Mouse (Mus musculus): ENCODE data around the gene Hmg20a.
"Not testable (repeated sequence)": the region's sequence is repeated elsewhere in the genome, so short reads cannot be mapped to it uniquely, and the experiment has no call there.

Gene Hmg20a

DNA sequence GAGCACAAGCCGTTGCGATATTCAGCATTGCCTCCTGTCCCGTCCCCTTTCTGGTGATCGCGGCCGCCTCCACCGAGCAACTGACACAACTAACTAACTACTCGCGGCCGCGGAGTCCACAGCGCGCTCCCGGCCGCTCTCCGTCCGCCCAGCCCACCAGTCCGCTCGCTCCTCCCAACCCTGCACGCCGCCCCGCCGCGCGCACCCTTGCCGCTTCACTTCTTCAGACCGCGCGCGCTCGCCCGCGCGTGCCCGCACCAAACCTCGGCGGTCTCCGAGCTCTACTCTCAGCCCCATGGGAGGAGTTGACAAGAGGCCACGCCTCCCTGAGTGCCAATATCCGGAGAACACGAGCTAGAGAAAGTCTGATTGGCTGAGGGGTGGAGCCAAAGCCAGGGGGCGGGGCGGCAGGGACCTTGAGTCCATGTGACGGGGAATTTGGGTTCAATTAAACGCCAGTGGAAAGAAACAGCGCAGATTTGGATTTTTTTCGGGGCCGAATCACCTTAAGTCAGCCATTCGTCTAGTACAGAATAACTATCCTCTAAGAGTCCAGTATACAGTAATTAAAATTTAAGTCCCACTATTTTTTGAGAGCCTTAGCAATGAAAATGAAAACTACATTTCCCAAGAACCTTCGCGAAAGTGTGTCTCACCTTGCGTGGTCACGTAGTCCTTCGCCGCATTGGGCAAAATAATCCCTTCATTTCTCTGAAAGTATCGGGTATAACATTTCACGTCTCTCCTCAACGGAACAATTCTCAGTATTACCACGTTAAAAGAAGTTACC, at the start of gene Hmg20a, which contains the start of gene Peak1:
Hmg20a (plus strand) TSS at position 662 of the 790 bp plus-strand sequence.
Peak1 (minus strand) TSS at position 120 of the 790 bp plus-strand sequence.
- DNase-seq = peak; percentile 100

DNA sequence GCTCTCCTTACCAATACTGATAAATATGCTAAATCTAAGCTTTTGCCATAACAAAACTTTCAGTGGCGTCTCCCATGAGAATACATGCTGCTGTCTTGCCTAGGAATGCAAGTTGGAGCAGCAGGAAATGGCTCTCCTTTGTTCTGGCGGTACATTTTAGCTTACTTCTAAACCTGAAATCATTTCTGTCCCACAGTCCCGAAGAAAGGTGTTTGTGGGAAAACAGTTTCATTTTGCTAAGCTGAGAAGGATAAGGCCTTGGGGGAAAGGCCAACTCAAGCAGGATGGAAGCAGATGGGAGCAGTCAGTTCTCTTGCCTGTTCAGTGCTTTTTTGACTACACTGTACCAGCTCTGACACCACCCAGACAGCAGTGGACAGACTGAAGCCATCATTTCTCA, 49.6 kb upstream of the Hmg20a start:
- no peak for DNase-seq

DNA sequence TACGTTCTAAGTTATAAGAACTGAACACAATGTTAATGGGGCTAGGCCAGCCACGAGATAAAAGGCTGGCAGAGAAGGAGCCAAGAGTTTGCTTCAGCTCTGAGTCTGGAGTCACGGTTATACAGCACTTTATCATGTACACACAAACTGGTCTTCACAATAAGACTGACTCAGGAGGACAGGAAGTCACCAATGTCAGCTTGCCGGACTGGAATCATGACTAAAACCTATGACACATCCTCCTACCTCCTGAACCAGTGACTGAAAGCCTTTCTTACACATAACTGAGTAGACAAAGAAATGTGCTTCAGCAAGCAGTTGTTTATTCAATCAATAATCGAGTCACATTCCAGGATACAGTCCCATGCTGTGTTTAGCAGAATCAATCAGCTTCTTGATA, 47.7 kb upstream of the Hmg20a start:
- no peak for DNase-seq

DNA sequence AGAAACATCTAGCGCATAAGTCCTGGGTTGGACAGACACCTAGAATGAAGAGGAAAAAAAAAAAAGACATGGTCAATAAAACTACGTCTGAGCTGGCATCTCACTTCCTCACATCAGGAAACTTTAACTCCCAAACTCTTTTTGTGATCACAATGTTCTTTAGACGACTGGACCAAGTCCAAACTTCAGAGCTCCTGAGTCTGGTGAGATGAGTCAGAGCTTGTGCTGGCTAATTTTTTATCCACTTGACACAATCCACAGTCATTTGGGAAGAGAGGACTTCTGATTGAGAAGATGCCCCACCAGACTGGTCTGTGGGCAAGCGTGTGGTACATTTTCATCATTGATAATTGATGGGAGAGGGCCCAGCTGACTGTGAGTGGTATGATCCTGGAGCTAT, 44.0 kb upstream of the Hmg20a start:
- no peak for DNase-seq

DNA sequence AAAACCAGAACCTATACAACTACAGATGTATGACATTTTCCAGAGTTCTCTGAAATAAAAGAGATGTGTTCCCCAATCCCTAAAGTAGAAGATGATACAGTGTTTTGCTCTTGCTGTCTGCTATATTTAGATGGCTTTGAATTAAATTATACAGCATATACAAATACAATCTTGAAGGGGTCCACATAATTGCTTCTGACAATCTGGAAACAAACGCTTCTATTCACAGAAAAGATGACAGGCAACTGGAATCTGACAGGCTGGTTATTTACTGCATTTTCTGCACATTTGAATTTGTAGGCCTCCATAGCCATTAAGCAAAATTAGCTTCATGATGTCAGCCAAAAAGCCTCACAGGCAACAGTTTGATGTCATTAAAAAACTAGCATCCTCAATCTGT, 35.6 kb upstream of the Hmg20a start:
- no peak for DNase-seq

DNA sequence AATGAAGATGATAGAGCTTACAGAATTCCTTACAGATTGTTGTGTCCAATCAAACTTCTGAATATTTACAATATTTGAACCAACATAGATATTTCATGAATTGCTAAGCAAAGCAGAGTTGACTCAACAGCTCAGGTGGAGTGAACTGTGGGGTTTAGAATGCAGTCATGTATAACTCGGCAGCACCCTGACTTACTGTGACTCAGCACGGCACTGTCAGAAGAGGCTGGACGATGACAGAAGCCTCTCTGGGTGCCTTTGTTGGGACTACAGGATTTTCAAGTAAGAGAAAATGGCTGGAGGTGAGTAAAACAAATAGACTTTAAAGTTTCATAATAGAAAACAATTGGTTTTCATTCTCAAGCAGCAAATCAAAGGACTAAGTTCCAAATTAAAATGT, 25.6 kb upstream of the Hmg20a start:
- DNase-seq = no peak

DNA sequence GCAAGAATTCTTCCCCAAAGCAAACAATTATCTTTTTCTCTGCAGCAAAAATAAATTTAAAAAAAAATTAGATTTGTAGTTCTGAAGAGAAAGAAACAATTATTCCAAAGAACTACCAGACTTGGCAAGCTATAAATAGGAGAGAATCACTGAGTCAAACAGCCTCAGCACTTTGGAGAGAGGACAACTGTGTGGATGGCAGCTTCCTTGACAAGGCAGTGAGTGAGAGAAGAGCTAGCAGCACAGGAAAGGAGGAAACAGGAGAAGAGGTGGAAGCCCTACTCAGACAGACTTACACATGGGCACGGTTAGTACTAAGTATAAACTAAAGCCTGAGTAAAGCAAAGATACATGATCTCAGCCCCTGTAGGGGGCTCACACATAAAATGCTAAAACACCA, 22.1 kb upstream of the Hmg20a start:
- DNase-seq = no peak

DNA sequence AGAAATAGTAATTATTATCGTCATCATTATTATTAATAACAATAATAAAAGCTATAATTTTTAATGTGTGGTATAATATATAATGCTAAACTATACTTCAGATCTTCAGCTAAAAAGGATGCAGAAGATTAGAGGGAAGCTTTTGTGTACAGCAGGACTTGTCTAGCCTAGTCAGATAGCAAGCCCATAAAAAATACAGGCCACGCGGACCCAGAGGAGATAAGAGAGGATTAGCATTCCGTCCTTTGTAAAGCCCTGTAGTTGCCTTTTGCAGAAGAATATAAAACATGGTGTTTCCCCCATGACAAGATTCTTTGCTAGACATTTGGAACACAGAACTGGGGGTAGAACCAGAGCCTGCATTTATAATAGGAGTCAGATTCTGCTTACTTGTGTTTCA, 13.8 kb upstream of the Hmg20a start:
- DNase-seq = no peak

DNA sequence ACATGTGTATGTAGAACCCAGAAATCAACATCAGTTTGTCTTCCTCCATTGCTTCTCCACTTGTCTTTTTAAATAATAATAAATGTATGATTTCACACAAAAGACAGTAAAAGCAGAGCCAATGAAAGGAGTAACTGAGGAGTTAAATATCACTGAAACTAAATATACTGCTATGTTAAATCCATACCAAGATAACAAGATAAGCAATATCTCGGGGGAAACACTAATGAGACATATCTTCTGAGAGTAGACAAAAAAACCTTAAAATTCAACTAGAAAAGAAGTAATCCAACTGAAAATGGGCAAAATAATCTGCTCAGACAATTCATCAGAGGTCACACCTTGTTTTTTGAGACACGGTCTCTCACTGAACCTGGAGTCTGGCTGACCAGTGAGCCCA, 8.5 kb upstream of the Hmg20a start:
- DNase-seq = no peak

DNA sequence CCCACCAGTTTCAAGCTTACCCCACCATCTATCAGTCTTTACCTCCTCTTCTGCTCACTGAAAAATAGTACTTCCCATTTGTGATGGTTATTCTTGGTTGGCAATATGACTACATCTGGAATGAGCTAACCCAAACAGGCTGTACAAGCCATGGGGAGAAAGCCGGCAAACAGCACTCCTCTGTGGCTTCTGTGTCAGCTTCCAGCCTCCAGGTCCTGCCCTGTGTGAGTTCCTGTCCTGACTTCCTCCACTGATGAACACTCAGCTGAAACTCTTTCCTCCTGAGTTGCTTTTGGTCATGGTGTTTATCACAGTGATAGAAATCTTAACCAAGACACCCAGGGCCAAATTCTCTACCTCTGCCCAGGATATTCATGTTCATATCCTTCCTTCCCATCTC, 5.7 kb upstream of the Hmg20a start:
- no peak for DNase-seq

DNA sequence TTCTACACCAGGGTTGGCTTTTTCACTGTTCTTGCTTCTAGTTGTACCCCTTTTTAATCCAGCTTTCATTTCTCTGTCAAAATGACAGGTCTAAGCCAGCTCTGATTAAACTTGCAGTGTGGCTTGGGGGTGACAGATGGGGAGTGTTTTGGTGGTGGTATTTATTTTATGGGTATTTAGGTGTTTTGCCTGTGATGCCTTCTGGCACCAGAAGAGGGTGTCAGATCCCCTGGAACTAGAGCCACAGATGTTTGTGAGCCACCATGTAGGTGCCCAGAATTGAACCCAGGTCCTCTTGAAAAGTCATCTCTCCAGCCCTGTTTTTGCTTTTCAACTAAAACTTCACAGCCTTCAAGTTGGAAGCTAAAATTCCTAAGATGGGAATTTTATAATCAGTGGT, 4.1 kb upstream of the Hmg20a start:
- DNase-seq = no peak

DNA sequence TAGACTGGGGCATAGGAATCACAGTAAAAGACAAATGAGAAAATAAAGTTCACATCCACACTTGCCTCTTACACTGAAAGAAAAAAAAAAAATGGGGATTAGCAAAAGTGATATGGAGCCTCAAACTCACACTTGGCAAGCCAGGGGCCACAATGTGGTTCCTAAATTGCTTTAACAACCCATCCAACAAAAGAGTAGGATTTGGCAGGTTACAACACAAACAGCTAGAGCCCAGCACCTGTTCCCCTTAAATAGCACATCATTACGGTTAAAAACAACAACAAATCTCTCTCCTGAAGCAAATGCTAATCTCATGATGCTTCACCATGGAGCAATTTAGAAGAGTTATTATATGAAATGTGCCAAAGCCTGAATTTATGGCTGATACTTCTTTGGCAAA, 3.0 kb upstream of the Hmg20a start:
- DNase-seq = no peak

DNA sequence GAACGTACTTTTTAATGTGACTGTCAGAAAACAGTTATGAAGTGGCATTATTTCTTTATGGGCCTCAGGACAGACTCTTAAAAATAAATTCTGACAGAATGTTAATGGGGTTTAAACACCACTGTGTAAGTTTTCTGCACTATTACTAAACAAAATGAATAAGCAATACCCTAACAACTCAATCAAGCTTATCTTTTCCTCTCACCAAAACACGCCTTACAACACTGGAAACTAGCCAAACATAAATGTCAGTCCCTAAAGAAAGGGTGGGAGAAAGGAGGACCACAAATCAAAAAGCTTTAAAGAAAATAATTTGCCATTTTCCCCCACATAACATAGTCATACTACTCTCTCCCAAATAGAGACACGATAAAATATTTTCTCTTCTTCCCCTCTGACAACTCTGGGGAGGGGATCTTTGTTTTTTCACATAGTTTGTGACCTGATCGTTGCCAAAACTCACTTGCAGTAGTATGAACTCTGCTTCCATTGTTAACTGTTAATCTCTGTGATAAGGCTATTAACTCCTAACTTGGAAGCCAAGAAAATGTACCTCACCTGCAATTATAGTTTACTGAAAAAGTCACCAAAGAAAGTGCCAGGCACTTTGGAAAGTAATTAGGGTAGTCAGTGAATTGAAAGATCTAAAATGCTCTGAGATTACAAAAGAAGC, 2.3 kb upstream of the Hmg20a start:
- DNase-seq = no peak

DNA sequence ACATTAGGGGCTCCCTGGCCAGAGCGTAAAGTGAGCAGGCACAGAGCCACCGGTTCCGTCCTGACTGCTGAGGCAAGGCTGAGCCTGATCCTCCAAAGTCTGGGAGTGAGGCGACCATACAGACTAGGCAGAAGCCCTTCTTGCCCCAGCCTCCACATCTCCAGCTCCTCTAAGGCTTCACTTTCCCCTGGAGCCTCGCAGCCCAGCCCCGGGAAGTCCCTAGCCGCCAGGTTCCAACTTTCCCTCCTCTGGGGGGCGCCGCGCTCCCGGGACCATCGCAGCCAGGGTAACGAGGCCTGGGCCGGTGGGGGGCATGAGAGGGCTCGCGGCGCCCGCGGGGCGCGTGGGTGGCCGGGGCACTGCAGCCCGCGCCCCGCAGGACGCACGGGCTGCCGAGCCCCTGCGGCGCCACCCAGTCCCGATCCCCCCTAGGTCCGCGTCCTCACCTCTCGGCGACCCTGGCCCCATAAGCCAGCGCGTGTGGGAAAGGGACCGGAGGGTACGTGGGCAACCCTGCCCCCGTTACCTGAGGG, 928 bp upstream of the Hmg20a start:
- peak; percentile 89 to 92 for DNase-seq

DNA sequence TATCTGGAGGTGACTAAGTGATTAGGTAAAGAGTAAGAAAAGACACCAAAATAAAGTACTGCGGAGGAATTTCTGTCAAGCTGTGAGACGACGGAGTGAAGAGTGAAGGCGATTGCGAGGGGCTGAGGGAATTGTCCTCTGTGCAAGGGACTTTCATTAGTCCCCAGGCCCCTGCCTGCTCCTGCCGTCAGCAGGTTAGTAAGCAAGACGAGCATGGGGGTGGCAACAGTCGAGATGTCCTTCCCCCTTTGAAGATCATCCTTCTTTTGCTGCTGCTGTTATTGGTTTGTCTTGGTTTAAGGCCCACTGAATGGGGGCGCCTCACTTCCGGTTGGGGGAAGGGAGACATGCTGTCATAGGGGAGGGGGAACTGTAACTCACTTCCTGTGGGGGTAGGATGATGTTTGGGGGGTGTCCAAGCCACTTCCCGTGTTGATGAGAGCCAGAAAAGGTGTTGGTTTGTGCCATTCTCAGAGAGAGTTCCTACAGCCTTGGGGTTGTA, 380 bp downstream of the Hmg20a start:
- DNase-seq = peak; percentile 86 to 88

DNA sequence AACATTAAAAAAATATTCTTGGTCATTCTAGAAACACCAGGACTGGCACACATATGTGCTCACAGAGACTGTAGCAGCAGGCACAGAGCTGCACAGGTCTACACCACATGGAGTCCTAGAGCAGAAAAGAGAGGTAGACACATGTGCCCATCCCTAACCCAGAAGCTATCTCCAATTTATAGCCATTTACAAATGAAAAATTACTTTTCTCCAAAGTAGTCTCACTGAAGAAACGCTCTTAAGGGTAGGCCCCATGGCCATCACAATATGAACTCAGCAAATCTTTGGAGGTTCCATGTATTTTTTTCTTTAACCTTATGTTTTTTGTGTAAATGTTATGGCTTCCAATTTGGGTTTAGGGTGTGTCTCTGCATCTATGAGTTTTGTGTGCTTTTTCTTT, 1.8 kb downstream of the Hmg20a start:
- DNase-seq = no peak

DNA sequence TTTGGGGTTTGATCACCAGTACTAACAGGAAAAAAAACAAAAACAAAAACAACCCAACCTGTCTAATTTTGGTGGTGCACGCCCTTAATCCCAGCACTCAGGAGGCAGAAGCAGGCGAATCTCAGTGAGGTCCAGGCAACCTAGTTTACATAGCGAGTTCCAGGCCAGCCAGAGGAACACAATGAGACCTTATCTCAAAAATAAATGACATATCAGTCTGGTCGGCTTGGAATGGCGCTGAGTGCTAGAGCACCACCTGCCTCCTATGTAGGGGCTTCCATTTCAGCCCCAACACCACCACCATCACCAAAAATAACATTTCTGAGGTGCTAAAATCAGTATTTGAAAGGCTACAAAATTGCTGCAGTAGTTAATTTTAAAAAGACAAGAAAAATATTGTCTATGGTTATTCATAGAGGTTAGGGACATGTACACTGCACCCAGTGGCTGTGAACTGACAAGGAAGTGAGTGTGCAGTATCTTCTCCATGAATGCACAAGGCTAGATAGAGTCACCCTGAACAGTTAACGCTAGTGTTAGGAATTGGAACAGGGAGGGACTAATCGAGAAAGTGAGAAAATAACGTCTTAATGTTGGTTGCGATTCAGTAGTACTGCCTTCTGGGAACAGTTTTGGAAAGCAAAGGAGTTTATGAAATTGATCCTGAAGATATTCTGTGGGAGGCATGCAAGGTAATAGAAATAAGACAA, 2.6 kb downstream of the Hmg20a start:
- no peak for DNase-seq

DNA sequence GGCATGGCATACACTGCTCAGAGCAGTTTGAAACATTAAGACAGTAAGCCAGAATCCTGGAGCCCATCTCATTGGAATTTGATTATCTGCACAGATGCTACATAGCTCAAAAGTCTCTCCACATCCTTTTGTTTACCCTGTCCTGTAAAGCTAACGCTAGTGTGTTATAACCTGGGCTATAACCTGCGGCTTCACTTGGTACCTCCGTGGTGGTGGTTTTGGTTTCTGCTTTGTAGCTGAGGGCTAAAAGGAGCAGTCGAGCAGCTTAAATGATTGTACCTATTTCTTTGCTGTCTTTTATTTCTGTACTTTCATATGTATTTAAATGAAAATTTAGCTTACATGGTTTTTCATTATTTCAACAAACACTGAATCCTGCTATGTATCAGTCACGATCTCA, 3.6 kb downstream of the Hmg20a start:
- DNase-seq = no peak

DNA sequence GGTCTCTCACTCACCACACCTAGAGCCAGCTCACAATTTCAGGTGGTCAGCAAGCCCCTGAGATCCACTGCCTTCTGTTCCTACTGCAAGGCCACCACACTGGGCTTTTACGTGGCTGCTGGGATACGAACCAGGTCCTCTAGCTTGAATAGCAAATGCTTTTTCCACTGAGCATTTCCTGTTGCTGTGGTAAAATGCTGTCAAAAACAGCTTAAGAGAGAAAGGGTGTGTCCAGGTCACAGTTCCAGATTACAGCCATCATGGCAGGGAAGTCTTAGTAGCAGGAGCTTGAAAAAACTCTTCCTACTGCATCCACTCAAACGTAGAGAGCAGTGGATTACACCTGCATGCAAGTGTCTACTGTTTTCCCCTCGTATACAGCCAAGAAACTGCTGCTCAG, 6.5 kb downstream of the Hmg20a start:
- DNase-seq = no peak

DNA sequence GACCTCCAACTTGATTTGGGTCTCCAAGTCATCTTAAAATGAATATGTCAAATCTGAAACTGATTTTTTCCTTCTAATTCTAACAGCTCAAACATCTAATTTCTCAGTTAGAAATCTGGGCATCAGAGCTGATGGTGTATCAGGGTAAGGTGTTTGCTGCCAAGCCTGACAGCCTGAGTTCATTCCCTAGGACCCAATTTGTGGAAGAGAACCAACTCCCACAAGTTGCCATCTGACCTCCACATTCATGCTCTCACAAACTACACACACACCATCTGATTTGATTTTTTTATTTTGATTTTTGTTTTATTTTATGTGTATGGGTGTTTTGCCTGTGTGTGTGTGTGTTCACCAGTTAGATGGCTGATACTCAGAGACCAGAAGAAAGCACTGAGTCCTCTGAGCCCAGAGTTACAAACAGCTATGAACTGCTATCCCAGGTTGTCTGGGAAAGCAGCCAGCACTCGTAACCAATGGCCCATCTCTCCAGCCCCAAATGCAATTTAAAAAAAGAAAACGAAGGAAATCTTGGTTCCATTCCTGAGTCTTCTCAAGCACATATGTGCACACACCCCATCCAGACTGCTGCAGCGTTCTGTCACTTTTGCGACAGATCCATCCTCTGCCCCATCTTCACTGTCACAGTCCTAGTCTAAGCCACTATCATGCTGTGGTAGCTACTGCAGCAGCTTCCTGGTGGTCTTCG, 17.6 kb downstream of the Hmg20a start:
- no peak for DNase-seq

DNA sequence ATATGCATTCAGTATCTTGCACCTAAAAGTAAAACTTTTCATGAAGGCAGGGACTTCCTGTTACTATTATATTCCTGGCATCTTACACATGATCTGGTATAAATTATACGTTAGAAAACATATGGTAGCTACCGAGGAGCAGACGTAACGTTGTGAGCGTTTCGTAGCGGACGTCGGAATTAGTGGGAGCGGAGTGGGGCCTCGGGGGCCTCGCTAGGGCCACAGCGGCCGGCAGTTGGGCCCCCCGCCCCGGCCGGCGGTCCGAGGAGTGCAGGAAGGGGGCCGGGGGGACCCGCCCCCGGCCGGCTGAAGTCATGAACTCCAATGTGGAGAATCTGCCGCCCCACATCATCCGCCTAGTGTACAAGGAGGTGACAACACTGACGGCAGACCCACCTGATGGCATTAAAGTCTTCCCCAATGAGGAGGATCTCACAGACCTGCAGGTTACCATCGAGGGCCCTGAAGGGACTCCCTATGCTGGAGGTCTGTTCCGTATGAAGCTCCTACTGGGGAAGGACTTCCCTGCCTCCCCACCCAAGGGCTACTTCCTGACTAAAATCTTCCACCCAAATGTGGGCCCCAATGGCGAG, 19.0 kb downstream of the Hmg20a start:
- not testable (repeated sequence) for DNase-seq

DNA sequence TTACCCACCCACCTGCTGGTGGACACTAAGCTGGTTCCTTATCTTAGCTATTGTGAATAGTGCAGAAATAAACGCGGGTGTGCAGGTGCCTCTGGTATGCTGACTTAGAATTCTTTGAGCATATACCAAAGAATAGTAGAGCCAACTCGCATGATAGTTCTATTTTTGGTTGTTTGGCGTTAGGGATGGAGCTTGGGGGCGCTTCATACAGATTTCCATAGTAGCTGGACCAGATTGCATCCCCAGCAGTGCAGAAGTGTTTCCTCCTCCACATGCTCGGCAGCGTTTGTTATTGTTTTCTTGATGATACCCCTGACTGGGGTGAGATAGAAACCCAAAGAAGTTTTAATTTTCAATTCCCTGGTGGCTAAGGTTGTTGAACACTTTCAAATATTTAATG, 21.3 kb downstream of the Hmg20a start:
- DNase-seq = no peak
